Mouse (Mus musculus): Measurements from ENCODE around the gene Ptpre.

- no peak for TF ChIP-seq CTCF (IDR thresholded peaks at IDR 0.05; ENCODE audit: borderline replicate concordance, extremely low read depth, insufficient read depth, insufficient read length)
- no peak for TF ChIP-seq POLR2A (IDR thresholded peaks at IDR 0.05; ENCODE audit: borderline replicate concordance, extremely low read depth, insufficient read depth, insufficient read length, poor library complexity, severe bottlenecking)
These were observed 61.1 kb downstream of the Ptpre start for GRCm38 (mm10) chr7:135598303-135598855.

Data from brain, embryonic 14.5 days (tissue).